Mouse (Mus musculus): ENCODE data around the gene Gpatch8. TPM values are rescaled to one million over a fixed set of nuclear protein-coding genes. Genes with fewer than 3 reads are reported as not detected.

The Gpatch8 gene
- polyA plus RNA-seq (2012; rRNA removed): 9.0 and 15.9 TPM in 2 replicates

DNA sequence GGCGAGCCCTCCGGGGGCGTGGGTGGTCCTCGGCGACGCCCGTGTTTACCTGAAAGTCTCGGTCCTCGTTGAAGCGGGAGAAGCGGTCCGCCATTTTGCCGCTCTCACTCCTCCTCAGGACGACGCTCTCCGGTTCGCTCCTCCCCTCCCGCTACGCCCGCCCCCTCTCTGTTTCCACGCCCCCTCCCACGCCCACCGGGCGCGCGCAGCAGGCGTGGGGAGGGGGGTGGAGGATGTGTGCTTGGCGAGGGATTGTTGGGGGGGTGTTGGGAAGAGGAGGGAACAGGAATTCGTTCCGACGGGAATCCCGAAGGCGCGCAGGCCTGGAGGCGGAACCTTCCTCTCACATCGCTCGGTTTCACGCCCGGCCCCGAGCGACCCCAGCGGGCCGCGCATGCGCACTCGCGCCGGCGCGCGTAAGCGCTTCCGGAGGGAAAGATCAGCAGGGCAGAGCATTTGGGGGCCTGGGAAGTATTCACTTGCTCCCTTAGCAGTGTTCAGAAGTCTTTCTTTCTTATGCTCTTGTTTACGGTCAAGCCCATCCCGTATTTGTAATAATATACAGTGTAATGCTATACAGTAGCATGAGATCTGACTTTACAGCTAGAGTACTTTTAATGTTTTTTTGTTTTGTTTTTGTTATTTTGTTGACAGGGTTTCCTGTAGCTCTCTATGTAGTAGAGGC lies at the start of gene Gpatch8:
Gpatch8 (minus strand) TSS at position 362 of the 685 bp plus-strand sequence.
- peak; percentile 73 for DNase-seq (ENCODE audit: low read depth, low spot score)
- WGBS: under 1% methylated on average over 48 of the region's 55 CpGs

DNA sequence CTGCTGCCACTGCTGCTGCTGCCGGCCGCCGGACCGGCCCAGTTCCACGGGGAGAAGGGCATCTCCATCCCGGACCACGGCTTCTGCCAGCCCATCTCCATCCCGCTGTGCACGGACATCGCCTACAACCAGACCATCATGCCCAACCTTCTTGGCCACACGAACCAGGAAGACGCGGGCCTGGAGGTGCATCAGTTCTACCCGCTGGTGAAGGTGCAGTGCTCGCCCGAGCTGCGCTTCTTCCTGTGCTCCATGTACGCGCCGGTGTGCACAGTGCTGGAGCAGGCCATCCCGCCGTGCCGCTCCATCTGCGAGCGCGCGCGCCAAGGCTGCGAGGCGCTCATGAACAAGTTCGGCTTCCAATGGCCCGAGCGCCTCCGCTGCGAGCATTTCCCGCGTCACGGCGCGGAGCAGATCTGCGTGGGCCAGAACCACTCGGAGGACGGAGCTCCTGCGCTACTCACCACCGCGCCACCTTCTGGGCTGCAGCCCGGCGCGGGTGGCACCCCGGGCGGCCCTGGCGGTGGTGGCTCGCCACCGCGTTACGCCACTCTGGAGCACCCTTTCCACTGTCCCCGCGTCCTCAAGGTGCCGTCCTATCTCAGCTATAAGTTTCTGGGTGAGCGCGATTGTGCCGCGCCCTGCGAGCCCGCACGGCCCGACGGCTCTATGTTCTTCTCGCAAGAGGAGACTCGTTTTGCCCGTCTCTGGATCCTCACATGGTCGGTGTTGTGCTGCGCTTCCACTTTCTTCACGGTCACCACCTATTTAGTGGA lies 48.8 kb upstream of the Gpatch8 start:
- no peak for DNase-seq (ENCODE audit: low read depth, low spot score)

DNA sequence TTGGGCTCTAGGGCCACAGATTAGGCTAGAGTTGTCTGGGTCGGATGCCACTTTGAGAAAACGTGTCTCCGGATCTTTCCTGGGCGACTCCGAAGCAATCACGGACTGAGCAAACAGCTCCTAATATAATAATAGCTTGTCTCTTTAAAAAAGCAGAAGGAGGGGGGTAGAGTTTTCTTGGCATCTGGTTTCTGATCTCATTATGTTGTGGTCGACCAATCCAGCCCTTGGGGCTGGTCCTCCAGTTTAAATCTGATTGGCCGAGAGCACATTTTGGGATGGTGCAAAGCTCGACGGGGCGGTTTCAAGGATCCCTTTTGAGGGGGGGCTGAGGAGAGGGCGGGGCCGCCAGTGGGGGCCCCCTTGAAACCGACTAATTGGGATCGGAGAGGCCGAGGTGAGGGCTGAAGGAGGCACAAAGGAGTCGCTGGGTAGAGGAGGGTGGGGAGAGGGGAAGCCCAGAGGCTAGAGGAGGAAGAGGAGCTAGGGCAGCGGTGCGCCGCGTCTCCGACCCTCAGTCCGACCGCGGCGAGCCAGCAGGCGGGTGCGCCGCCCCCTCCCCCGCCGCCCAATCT lies 47.9 kb upstream of the Gpatch8 start, which contains the start of gene Fzd2:
Fzd2 (plus strand) TSS at position 387 of the 575 bp plus-strand sequence.
- peak; percentile 52 for DNase-seq (ENCODE audit: low read depth, low spot score)
- under 1% methylated on average over 29 of the region's 31 CpGs for WGBS

More for the DNA sequence above, 48.8 kb upstream of the Gpatch8 start:
- under 1% methylated on average over 74 of the region's 74 CpGs for WGBS

DNA sequence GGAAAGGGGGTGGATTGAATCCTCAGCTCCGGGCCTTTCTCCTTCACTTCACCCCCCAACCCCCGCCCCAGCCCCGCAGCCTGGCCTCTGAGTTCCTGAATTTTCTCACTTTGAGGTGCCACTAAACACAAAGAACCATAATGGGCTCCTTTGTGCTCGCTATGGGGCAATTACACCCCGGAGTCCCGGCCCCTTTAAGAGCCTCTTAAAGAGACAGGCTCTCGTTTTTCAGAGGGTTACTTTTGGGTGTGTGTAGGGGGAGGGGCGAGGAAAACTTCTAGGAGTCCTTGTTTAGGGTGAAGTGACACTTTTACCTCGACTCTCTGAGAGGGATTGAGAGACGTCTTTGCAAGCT lies 47.3 kb upstream of the Gpatch8 start:
- 2% methylated on average over 10 of the region's 10 CpGs for WGBS
- DNase-seq (ENCODE audit: low read depth, low spot score): no peak

DNA sequence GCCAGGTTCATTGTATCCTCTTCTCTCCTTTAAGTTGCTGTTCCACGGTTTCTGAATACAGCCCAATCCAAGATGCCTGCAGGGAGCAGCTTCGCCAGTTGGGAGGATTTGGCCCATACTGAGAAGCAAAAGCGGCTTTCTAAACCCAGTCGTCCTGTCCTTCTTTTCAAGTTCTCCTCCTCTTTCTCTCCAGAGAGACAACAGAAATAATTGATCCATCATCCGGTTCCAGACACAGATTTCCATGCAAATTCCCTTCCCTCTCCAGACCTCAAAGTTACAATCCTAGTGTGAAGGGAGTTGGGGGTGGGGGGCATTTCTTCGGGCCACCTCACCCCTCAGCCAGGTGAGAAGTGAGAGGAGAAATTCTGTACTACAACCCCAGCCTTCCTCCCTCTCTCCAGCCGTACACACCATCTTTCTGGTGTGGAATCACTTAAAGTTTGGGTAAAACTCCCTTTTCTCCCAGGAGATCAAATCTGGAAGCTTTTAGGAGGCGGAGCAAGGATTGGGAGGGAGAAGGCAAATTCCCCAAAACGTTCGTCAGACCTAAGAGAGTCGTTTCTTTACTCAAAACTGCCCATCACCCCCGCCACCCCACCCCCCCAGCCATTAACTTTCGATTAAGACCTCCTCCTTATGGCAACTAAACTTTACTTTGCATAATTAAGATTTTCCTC lies 46.8 kb upstream of the Gpatch8 start:
- 16% methylated on average over 13 of the region's 13 CpGs for WGBS
- DNase-seq (ENCODE audit: low read depth, low spot score): no peak

DNA sequence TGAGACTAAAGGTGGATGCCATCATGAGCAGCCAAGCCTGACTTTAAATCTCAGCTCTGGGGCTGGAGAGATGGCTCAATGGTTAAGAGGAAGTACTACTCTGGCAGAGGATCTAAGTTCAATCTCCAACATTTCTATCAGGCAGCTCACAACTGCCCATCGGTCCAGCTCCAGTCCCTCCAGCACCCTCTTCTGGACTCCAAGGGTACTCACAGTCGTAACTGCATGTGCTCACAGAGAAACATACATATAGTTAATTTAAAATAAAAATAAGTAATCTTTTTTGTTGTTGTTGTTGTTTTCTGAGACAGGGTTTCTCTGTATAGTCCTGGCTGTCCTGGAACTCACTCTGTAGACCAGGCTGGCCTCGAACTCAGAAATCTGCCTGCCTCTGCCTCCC lies 43.7 kb upstream of the Gpatch8 start:
- no peak for DNase-seq (ENCODE audit: low read depth, low spot score)
- WGBS: 85% methylated on average over 3 of the region's 3 CpGs

DNA sequence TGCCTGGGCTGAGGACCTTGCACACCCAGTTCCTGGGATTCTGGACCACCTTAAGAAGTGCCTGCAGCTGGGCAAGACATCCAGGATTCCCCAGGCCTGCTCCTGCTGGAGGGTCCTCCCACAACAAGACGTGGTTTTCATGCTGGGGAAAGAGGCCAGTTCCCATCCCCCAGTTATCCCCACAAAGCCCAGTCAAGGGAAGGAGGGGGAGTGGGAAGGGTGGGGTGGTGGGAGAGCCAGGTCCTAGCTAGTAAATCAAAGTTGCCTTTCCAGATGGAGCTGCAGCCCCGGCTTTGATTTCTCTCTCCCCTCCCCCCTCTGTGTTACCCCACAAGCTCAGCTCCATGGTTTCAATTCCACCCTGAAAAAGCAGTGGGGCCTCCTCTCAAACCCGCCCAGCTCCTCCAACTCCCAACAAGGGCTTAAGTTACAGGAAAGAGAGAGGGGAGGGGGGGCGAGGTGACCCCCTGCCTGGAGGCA lies 39.2 kb upstream of the Gpatch8 start:
- no peak for DNase-seq (ENCODE audit: low read depth, low spot score)
- 44% methylated on average over 3 of the region's 4 CpGs for WGBS

DNA sequence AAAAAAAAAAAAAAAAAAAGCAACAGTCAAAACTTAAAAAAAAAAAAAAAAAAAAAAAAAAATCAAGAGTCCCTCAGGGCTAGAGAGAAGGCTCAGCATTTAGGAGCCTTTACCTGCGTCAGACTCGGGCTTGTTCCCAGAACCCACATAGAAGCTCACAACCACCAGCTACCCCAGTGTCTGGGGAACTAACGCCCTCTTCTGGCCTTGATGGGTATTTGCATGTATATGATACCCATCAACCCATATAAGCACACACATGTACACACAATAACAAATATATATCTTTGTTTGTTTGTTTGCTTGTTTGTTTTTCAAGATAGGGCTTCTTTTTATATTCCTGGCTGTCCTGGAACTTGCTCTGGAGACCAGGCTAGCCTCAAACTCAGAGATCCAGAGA lies 31.4 kb upstream of the Gpatch8 start:
- 83% methylated on average over 3 of the region's 3 CpGs for WGBS
- no peak for DNase-seq (ENCODE audit: low read depth, low spot score)

DNA sequence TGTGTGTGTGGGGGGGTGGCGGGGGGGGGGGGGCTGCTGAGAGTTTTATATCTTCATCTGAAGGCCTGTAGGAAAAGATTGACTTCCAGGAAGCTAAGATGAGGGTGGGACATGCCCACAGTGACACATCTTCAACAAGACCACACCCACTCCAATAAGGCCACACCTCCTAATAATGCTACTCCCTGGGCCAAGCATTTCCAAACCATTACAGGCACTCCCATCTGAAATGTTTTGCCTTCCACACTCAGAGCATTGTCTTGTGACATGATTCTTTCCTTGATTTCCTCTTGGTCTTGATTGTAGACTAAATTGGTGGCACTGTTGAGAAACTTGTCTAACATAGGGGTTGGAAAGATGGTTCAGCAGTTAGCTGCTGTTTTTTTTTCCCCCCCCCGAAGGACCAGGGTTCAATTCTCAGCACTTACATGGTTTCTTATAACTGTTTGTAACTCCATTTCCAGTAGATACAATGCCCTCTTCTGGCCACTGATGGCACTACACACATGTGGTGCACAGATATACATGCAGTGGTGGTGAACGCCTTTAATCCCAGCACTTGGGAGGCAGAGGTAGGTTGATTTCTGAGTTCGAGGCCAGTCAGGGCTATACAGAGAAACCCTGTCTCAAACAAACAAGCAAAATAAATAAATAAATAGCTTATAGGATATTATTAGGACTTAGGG lies 30.4 kb upstream of the Gpatch8 start:
- DNase-seq (ENCODE audit: low read depth, low spot score): no peak
- WGBS: 95% methylated on average over 4 of the region's 4 CpGs

DNA sequence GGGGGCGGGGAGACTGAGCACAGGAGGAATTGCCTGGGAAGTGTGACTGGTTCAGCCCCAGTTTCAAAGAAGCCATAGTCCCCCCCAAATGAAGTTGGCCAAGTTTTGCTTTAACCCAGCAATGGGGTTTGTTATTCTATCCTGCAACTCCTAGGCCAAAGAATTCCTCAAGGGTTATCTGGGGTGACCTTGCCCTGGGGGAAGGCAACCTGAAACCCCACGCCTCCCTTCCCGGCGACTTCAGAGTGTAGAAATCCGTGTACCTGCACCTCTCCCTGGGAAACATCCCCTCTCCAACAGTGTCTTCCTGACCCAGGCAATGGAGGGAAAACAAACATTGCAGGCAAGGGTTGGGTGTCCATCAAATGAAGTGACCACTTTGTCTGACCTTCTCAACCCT lies 26.5 kb upstream of the Gpatch8 start:
- DNase-seq (ENCODE audit: low read depth, low spot score): no peak
- 36% methylated on average over 5 of the region's 5 CpGs for WGBS

DNA sequence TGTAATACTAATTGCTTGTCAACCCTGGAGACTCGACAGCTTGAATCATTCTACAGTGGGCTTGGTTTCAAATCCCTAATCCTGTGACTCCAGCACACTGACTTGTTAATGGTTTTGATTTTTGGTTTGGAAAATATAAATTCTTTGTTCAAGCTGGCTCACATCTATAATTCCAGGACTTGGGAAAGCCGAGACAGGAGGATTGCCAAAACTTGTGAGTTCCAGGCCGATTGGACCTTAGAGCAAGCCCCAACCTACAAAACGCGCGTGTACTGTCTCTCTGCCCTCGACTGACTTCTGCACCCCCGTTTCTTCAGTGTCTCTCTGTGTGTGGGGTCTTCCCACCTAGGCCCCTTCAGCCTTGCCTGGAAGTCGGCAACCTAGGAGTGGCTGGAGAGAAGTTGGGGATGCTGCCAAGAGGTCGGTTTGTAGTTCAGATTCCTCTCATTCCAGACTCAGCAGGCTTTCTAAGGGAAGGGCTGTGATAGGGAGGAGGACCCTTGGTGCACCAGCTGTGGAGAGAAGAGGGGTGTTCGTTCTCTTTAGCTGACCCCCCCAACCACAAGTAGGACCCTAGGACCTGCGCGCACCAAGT lies 25.9 kb upstream of the Gpatch8 start:
- WGBS: 40% methylated on average over 13 of the region's 13 CpGs
- DNase-seq (ENCODE audit: low read depth, low spot score): no peak

DNA sequence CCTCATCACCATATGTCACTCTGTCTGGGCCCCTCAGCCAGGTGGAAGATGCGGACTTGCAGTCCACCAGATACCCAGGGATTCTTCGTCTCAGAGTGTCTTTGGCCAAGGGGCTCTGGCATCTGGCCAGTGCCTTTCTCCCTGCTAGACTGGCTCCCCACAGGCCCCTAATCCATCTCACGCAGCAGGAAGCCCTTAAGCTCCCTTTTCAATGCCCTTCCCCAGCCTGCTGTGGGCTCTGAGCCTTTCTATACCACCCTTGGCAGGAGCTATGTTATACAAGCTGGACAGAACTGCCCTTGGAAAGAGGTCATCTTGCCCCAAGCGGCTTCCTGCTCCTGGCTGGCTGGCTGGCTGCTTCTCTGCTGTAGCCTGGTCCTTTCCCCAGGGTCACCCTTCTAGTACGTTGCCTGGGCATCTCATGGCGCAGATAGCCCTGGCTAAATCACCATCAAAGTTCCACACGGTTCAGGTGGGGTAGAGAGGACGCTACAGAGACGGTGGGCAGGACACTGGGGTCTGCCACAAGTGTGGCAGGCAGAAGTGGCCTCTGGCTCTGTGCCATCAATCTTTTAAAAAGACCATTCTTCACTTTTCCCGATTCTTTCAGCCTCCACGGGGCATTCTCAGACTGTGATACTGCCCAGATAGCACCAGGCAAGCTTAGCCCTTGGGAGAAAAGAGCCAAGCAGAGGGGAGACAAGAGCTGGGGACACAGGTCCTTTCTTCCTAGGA lies 25.3 kb upstream of the Gpatch8 start:
- WGBS: 49% methylated on average over 11 of the region's 11 CpGs
- no peak for DNase-seq (ENCODE audit: low read depth, low spot score)

DNA sequence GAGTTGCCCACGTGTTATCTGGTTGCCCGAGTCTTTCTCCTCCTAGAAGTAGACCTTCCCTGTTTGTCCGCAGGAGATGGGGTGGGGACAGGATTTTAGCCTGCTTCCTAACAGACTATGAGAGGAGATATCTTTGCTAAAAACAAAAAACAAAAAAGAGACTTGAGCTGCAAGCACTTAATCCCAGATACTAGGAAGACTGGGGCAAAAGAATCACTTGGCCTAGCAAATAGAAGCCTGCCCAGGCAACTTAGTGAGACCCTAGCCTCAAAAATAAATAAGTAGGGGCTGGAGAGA lies 23.8 kb upstream of the Gpatch8 start:
- DNase-seq (ENCODE audit: low read depth, low spot score): no peak
- 70% methylated on average over 3 of the region's 3 CpGs for WGBS

DNA sequence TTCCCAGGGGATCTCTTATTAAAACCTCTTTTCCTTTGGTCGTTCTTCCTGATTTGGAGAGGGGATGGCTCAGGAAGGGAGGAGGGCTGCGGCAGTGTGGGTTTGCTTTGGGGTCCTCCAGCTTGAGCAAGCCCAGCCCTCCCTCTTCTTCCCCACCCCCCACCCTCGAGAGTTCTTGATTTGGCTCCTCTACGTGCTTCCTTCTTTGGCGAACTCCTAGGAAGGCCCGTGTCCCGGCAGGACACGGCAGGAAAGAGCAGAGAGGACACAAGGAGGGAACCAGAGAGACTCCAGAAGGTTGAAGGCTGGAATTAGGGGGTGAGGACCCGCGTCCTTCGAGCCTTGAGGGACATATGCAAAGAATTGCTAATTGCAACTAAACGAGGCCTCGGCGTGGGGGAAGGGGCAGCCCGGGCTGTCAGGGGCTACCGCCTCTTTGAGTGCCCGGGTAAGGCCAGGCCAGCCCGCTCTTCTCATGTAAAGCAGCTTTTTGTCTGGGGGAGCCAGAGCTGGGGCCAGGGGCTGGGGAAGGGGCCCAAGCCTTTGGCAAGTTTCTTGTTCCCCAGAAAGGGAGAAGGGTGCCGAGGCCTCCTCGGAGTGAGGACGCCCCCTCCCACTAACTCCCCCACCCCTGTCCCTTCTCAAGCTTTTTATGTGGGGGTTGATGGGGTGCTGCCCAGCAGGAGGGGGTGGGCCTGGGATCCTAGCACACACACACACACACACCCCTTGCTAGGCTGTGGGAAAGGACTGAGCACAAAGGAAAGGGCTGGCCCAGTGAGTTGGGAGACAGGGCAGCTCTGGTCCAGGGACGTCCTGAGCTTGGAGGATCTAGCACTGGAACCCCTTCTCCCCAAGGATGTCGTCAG lies 23.2 kb upstream of the Gpatch8 start, which contains the start of gene Gm11627:
Gm11627 (minus strand) TSS at position 297 of the 869 bp plus-strand sequence.
- 30% methylated on average over 23 of the region's 23 CpGs for WGBS
- DNase-seq (ENCODE audit: low read depth, low spot score): no peak

DNA sequence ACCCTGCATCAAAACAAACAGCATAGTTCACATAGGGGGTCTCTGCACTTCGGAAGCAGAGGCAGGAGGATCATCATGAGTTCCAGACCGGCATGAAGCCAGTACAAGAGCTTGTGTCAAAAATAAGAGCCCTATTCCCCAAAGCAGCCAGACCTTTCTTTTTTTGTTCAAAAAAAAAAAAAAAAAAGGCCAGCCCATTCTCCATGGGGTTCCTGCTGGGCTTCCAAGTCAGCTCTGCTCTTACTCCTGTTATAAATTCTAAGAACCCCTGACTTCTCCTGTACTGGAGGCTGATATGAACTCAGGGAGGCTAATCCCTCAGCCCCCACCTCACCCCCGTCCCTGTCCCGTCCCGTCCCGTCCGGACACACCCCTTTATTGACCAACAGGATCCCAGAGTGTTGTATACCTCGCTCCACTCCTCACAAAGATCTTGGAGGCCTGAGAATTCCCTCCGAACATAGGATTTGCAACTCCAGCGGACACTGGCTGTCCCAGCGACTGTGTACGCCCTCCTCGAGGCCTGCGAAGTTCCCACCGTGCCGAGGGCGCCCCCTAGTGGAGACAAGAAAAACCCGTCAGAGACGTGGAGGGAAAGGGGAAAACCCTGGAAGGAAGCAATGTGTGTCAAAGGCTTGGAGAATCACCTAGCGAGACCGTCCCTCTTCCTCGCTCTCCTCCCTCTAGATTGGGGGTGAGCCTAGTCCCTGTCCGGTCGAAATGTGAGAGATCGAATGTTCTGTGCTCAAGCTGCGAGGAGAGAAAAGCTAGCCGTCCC lies 22.3 kb upstream of the Gpatch8 start:
- 6% methylated on average over 27 of the region's 27 CpGs for WGBS
- DNase-seq (ENCODE audit: low read depth, low spot score): peak; percentile 82

DNA sequence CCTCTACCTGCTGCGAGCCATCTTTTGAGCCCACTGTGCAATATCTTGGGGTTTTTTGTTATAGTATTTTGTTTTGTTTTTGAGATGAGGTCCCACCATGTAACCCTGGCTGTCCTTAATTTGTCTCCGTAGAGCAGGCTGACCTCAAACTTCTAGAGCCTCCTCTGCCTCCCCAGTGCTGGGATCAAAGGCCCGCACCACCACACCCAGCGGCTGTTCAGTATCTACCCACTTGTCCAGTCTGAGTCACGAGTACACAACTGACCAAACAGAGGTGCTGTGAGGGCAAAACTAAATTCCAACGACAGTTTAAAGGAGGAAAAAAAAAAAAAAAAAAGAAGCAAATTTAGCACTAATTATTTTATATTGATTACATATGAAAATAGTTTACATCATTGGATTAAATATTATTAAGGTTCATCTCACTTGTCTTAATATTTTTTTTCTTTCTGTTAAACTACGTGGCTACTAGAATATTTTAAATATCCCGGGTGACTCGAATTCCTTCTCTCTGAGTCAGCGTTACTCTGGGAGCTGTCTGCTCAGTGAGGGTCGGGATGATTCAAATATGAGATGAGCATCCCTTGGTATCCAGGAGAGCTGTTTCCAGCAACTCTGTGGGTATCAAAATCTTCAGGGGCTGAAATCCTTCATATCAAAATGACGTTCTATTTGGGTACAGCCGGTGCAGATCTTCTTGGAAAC lies 20.0 kb upstream of the Gpatch8 start:
- 45% methylated on average over 13 of the region's 13 CpGs for WGBS
- no peak for DNase-seq (ENCODE audit: low read depth, low spot score)
